Mouse (Mus musculus): ENCODE measurements around the gene Zfp775. TPM values are rescaled to one million over a fixed set of nuclear protein-coding genes. Genes with fewer than 3 reads are reported as not detected.
"Not testable (repeated sequence)": the region's sequence is repeated elsewhere in the genome, so short reads cannot be mapped to it uniquely, and the experiment has no call there.

Gene Zfp775
- total RNA-seq, 2 experiments from 2014 or later, result 10.9 to 11.2 TPM

GRCm38 (mm10) chr6:48582037-48582436 lies 19.8 kb upstream of the Zfp775 start:
- intact Hi-C loops (cut with DNase I), result loop anchor here (1.0 to 5.0 kb wide), 2 partner anchors 60 to 190 kb away; partner anchors contain the start of gene Gimap3
- DNase-seq (ENCODE audit: low spot score), result no peak

GRCm38 (mm10) chr6:48589194-48589750 lies 12.6 kb upstream of the Zfp775 start, which contains the start of gene Gm45021:
TSS of gene Gm45021 (plus strand) at chr6:48589610.
- no peak for DNase-seq (ENCODE audit: low spot score)
- intact Hi-C loops (cut with DNase I), result no loop called here

GRCm38 (mm10) chr6:48591221-48591845 lies 10.5 kb upstream of the Zfp775 start:
- no peak for DNase-seq (ENCODE audit: low spot score)
- intact Hi-C loops (cut with DNase I), result no loop called here

GRCm38 (mm10) chr6:48591871-48592270 lies 10.0 kb upstream of the Zfp775 start:
- intact Hi-C loops (cut with DNase I), result no loop called here
- DNase-seq (ENCODE audit: low spot score), result no peak

GRCm38 (mm10) chr6:48593158-48594042 lies 8.5 kb upstream of the Zfp775 start, which contains the start of the genes Repin1 and Gm44965:
TSS of gene Repin1 (plus strand) at chr6:48593883.
TSS of gene Gm44965 (plus strand) at chr6:48593941.
- intact Hi-C loops (cut with DNase I), result no loop called here
- peak; percentile 87 for DNase-seq (ENCODE audit: low spot score)

- intact Hi-C loops (cut with DNase I), result no loop called here
- DNase-seq (ENCODE audit: low spot score), result no peak
Observed at GRCm38 (mm10) chr6:48594043-48594738, 7.7 kb upstream of the Zfp775 start.

- intact Hi-C loops (cut with DNase I), result no loop called here
- DNase-seq (ENCODE audit: low spot score), result no peak
Observed at GRCm38 (mm10) chr6:48595278-48595677, 6.6 kb upstream of the Zfp775 start.

- intact Hi-C loops (cut with DNase I), result no loop called here
- DNase-seq (ENCODE audit: low spot score), result no peak
Observed at GRCm38 (mm10) chr6:48596545-48597232, 5.2 kb upstream of the Zfp775 start.

- intact Hi-C loops (cut with DNase I), result no loop called here
- no peak for DNase-seq (ENCODE audit: low spot score)
Observed at GRCm38 (mm10) chr6:48597233-48597625, 4.6 kb upstream of the Zfp775 start.

GRCm38 (mm10) chr6:48600594-48600993 lies 1.3 kb upstream of the Zfp775 start:
- intact Hi-C loops (cut with DNase I), result no loop called here
- no peak for DNase-seq (ENCODE audit: low spot score)

- peak; percentile 27 for DNase-seq (ENCODE audit: low spot score)
Observed at GRCm38 (mm10) chr6:48602080-48602741, 348 bp downstream of the Zfp775 start.

GRCm38 (mm10) chr6:48608124-48608523 lies 6.3 kb downstream of the Zfp775 start:
- DNase-seq (ENCODE audit: low spot score), result no peak
- intact Hi-C loops (cut with DNase I), result no loop called here

More at GRCm38 (mm10) chr6:48602080-48602741, 348 bp downstream of the Zfp775 start:
- intact Hi-C loops (cut with DNase I), result no loop called here

GRCm38 (mm10) chr6:48609512-48609911 lies 7.6 kb downstream of the Zfp775 start:
- intact Hi-C loops (cut with DNase I), result no loop called here
- no peak for DNase-seq (ENCODE audit: low spot score)

- no peak for DNase-seq (ENCODE audit: low spot score)
- intact Hi-C loops (cut with DNase I), result no loop called here
Observed at GRCm38 (mm10) chr6:48610657-48611056, 8.8 kb downstream of the Zfp775 start.

GRCm38 (mm10) chr6:48613464-48613863 lies 11.6 kb downstream of the Zfp775 start:
- DNase-seq (ENCODE audit: low spot score), result no peak
- intact Hi-C loops (cut with DNase I), result no loop called here

GRCm38 (mm10) chr6:48614756-48615155 lies 12.9 kb downstream of the Zfp775 start:
- no peak for DNase-seq (ENCODE audit: low spot score)
- intact Hi-C loops (cut with DNase I), result no loop called here

GRCm38 (mm10) chr6:48620031-48620430 lies 18.2 kb downstream of the Zfp775 start:
- no peak for DNase-seq (ENCODE audit: low spot score)
- intact Hi-C loops (cut with DNase I), result no loop called here

GRCm38 (mm10) chr6:48622186-48622843 lies 20.5 kb downstream of the Zfp775 start:
- intact Hi-C loops (cut with DNase I); DNase-seq (ENCODE audit: low spot score): not testable (repeated sequence)

Data from heart, postnatal 25 days (tissue).